Mouse (Mus musculus) forelimb bud, embryonic 11.5 days (tissue): ENCODE data around the gene Nanos3.

Experiments
- DNase-seq: peaks from one replicate; pipeline ENCODE4 v3.0.0-alpha.2; 2012; ENCODE audit warnings: low read depth, low spot score

The Nanos3 gene

DNA sequence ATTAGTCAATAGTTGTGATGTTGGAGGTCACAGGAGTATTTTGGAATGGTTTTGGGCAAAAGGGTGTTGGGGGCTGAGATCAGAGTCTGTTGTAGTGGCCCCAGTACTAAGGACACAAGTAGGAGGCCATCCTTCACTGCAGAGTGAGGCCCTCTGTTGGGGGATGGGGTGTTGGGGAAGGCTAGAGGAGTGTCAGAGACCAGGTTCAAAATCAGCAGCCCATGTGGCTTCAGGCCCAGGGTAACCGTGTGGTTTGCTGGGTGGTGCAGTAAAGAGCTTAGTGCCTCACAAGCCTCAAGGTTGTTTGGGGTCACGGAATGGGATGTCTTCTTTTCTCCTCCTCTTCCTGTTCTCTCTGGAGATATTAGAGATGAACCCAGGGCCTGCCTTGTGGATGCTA is 58.3 kb downstream of the Nanos3 start:
- DNase-seq = no peak

DNA sequence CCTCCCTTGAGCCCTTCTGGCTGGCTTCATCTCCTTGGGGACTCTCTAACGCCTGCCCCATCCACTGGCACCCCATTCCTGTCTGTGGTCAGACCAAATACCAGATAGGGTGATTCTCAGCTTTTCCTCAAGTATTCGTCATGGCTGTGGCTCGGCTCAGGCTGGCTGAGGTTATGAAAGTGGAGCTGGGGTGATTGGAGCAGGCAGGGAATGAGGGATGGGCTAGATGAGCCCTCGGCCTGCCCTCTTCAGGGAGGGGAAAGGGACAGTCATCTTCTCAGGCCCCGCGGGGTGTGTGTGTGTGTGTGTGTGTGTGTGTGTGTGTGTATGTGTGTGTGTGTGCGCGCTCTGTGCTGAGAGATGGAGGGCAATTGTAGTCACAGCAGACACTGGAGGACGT is 59.4 kb downstream of the Nanos3 start, which contains the start of gene Podnl1:
Gene Podnl1 (plus strand): TSS at position 334 of the 400 bp plus-strand sequence.
- no peak for DNase-seq
